Mouse (Mus musculus) neural tube, embryonic 14.5 days (tissue): ENCODE measurements around the gene Olfml2b. TPM values are rescaled to one million over a fixed set of nuclear protein-coding genes. Genes with fewer than 3 reads are reported as not detected.

Experiments used
- ATAC-seq: fragments of 200-750 bp; cut with Nextera tagmentation; 2 replicates; pipeline ENCODE4 v1.8.0; 2017; ENCODE audit warnings: low read depth, mild to moderate bottlenecking, moderate TSS enrichment, moderate library complexity
- H3K27ac ChIP-seq: fragments of 300-500 bp; sonication (generic); 2 replicates; pipeline ENCODE4 v1.5.1; 2014; ENCODE audit warnings: low read depth, mild to moderate bottlenecking, control low read depth, low read length, moderate library complexity, mixed read lengths
- H3K27me3 ChIP-seq: fragments of 300-500 bp; sonication (generic); 2 replicates; pipeline ENCODE4 v1.6.1; 2014; ENCODE audit warnings: low read length; ENCODE audit not compliant: control insufficient read depth, insufficient read depth
- H3K36me3 ChIP-seq: fragments of 300-500 bp; sonication (generic); 2 replicates; pipeline ENCODE4 v1.6.1; 2014; ENCODE audit warnings: low read length, mixed read lengths; ENCODE audit not compliant: control insufficient read depth, insufficient read depth
- H3K4me1 ChIP-seq: fragments of 300-500 bp; sonication (generic); 2 replicates; pipeline ENCODE4 v1.6.1; 2014; ENCODE audit warnings: low read length; ENCODE audit not compliant: control insufficient read depth, insufficient read depth
- H3K4me2 ChIP-seq: fragments of 300-500 bp; sonication (generic); 2 replicates; pipeline ENCODE4 v1.6.1; 2014; ENCODE audit warnings: mild to moderate bottlenecking, low read depth, low read length, control low read depth
- H3K4me3 ChIP-seq: fragments of 300-500 bp; sonication (generic); 2 replicates; pipeline ENCODE4 v1.5.1; 2014; ENCODE audit warnings: low read depth, low read length, control low read depth, mixed read lengths
- H3K9ac ChIP-seq: fragments of 300-500 bp; sonication (generic); replicated peaks from 2 replicates; pipeline ENCODE4 v1.6.1; 2014; ENCODE audit warnings: low read depth, mild to moderate bottlenecking, control low read depth, low read length, mixed read lengths
- H3K9me3 ChIP-seq: fragments of 300-500 bp; sonication (generic); 2 replicates; pipeline ENCODE4 v1.6.1; 2016; ENCODE audit warnings: low read length; ENCODE audit not compliant: control insufficient read depth
- WGBS: fragments of 180-500 bp; shearing (Covaris S2); extraction: QIAGEN DNeasy Blood & Tissue Kit; methylation state at CpG from one replicate; pipeline ENCODE4 v1.1.7; 2014; 5-methylcytosine and 5-hydroxymethylcytosine counted together
- polyA plus RNA-seq: library from polyadenylated mRNA; unstranded; fragments of >200 nt; fragmentation: Nextera tagmentation; extraction: Ambion mirVana; gene quantifications from 2 replicates; pipeline ENCODE4 v1.2.1, GENCODE M21; 2014

The Olfml2b gene
- polyA plus RNA-seq, 1 experiment from 2014 or later: 3.6 TPM

DNA sequence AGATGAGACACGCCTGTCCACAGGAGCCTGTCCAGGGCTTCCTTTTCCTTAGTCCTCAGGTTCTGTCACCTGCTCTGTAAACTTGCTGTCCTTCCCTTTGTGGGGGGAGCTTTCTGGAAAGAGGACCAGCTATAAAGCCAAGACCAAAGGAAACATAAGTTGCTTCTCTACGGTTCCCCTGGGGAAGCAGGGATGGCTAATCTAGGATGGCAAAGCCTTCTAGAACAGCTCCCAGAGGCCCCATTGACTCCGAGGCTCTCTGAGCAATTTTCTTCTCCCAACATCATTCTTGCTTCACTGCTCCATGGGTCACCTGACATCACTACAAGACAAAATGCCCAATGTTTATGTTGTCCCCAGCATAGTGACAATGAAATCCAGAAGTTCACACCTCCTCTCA is 32.7 kb upstream of the Olfml2b start:
- no peak for ATAC-seq
- no peaks in the 10 kb centered on the region for H3K36me3 ChIP-seq
- WGBS: 81% methylated on average over 3 of the region's 3 CpGs

GRCm38 (mm10) chr1:170612968-170613872 is 31.1 kb upstream of the Olfml2b start:
- Histone ChIP-seq H3K4me3 (no peak overlapping the region), H3K9ac (no peak overlapping the region), H3K27ac (no peak overlapping the region), H3K27me3 (no peaks in the 10 kb centered on the region), H3K4me1 (no peaks in the 10 kb centered on the region), H3K36me3 (no peaks in the 10 kb centered on the region), H3K9me3 (no peaks in the 10 kb centered on the region), H3K4me2 (no peak overlapping the region)
- peak; percentile 99 for ATAC-seq
- WGBS: 62% methylated on average over 18 of the region's 18 CpGs

More for the DNA sequence above, 32.7 kb upstream of the Olfml2b start:
- Histone ChIP-seq H3K9me3 (no peaks in the 10 kb centered on the region), H3K9ac (no peak overlapping the region), H3K4me2 (no peak overlapping the region), H3K4me1 (no peaks in the 10 kb centered on the region), H3K4me3 (no peak overlapping the region), H3K27ac (no peak overlapping the region), H3K27me3 (no peaks in the 10 kb centered on the region)

GRCm38 (mm10) chr1:170619686-170620374 is 24.5 kb upstream of the Olfml2b start:
- no peak overlapping the region for H3K9ac ChIP-seq
- no peaks in the 10 kb centered on the region for H3K36me3 ChIP-seq
- WGBS: 86% methylated on average over 2 of the region's 2 CpGs
- no peak overlapping the region for H3K4me2 ChIP-seq
- no peak overlapping the region for H3K4me3 ChIP-seq
- no peak for ATAC-seq
- no peaks in the 10 kb centered on the region for H3K4me1 ChIP-seq
- no peaks in the 10 kb centered on the region for H3K9me3 ChIP-seq
- H3K27ac ChIP-seq: no peak overlapping the region
- H3K27me3 ChIP-seq: no peaks in the 10 kb centered on the region

GRCm38 (mm10) chr1:170622934-170623333 is 21.4 kb upstream of the Olfml2b start:
- Histone ChIP-seq H3K9ac (no peak overlapping the region), H3K27me3 (no peaks in the 10 kb centered on the region), H3K36me3 (no peaks in the 10 kb centered on the region), H3K4me2 (no peak overlapping the region), H3K4me3 (no peak overlapping the region), H3K4me1 (no peaks in the 10 kb centered on the region), H3K9me3 (no peaks in the 10 kb centered on the region), H3K27ac (no peak overlapping the region)
- WGBS: 83% methylated on average over 5 of the region's 5 CpGs
- no peak for ATAC-seq

DNA sequence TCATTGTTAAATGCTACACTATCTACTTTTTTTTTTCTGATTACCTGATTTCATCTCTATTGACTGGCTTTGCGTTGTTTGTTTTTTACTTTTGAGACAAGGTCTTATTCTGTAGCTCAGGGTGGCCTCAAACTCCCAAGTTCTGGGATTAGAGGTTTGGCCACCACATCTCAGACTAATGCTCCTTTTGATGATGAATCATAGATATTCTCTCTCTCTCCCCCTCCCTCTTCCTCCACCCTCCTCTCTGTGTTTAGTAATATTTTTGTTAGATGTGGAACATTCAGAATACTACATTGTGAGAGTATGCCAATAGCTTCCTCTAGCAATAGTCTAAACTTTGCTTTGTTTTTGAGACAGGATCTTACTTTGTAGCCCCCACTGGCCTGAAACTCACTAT is 20.9 kb upstream of the Olfml2b start:
- Histone ChIP-seq H3K36me3 (no peaks in the 10 kb centered on the region), H3K27me3 (no peaks in the 10 kb centered on the region), H3K4me3 (no peak overlapping the region), H3K27ac (no peak overlapping the region), H3K4me2 (no peak overlapping the region), H3K4me1 (no peaks in the 10 kb centered on the region), H3K9ac (no peak overlapping the region), H3K9me3 (no peaks in the 10 kb centered on the region)
- ATAC-seq: no peak
- WGBS: 92% methylated on average over 1 of the region's 1 CpGs

GRCm38 (mm10) chr1:170630489-170630888 is 13.8 kb upstream of the Olfml2b start:
- no peaks in the 10 kb centered on the region for H3K9me3 ChIP-seq
- H3K27ac ChIP-seq: no peak overlapping the region
- H3K27me3 ChIP-seq: no peaks in the 10 kb centered on the region
- H3K4me1 ChIP-seq: no peaks in the 10 kb centered on the region
- H3K36me3 ChIP-seq: no peaks in the 10 kb centered on the region
- no peak overlapping the region for H3K9ac ChIP-seq
- H3K4me3 ChIP-seq: no peak overlapping the region
- WGBS: 90% methylated on average over 4 of the region's 4 CpGs
- no peak overlapping the region for H3K4me2 ChIP-seq
- ATAC-seq: no peak

DNA sequence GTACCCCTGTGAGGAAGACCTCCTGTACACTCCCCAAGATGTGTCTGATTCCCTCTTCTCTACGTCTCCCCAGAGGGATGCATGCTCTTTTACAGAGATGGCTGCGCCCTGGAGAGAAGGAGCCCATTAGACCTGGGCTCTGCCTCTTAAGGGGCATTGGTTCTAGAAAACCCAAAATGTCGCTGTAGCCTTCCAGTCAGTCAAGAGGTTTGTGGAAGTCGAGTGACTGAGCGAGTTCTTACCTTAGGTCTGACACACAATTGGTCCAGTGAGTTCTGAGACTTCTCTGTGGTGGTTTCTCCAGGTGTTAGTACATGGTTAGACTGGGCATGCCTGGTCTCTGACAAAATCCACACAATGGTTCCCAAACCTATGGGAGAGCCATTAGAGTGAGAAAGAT is 12.8 kb upstream of the Olfml2b start:
- ATAC-seq: no peak
- H3K27me3 ChIP-seq: no peaks in the 10 kb centered on the region
- H3K4me1 ChIP-seq: no peaks in the 10 kb centered on the region
- no peak overlapping the region for H3K9ac ChIP-seq
- H3K27ac ChIP-seq: no peak overlapping the region
- H3K36me3 ChIP-seq: no peaks in the 10 kb centered on the region
- H3K4me2 ChIP-seq: no peak overlapping the region
- no peak overlapping the region for H3K4me3 ChIP-seq
- no peaks in the 10 kb centered on the region for H3K9me3 ChIP-seq
- 94% methylated on average over 5 of the region's 5 CpGs for WGBS

GRCm38 (mm10) chr1:170632385-170632784 is 11.9 kb upstream of the Olfml2b start:
- Histone ChIP-seq H3K4me1 (no peaks in the 10 kb centered on the region), H3K27me3 (no peaks in the 10 kb centered on the region), H3K4me3 (no peak overlapping the region), H3K27ac (no peak overlapping the region), H3K36me3 (no peaks in the 10 kb centered on the region), H3K9ac (no peak overlapping the region), H3K9me3 (no peaks in the 10 kb centered on the region), H3K4me2 (no peak overlapping the region)
- peak; percentile 73; the same call in 1 of the 2 replicates for ATAC-seq
- WGBS: 22% methylated on average over 3 of the region's 3 CpGs

- H3K36me3 ChIP-seq: no peaks in the 10 kb centered on the region
- no peak overlapping the region for H3K4me2 ChIP-seq
- H3K9ac ChIP-seq: no peak overlapping the region
- ATAC-seq: no peak
- H3K27me3 ChIP-seq: no peaks in the 10 kb centered on the region
- 73% methylated on average over 4 of the region's 4 CpGs for WGBS
- H3K9me3 ChIP-seq: no peaks in the 10 kb centered on the region
- no peaks in the 10 kb centered on the region for H3K4me1 ChIP-seq
- H3K27ac ChIP-seq: no peak overlapping the region
- no peak overlapping the region for H3K4me3 ChIP-seq
These were observed 11.5 kb upstream of the Olfml2b start for GRCm38 (mm10) chr1:170632856-170633255.
